Mouse (Mus musculus) gastrocnemius, postnatal 25 days (tissue): Measurements from ENCODE around the gene Cep112. TPM values are rescaled to one million over a fixed set of nuclear protein-coding genes. Genes with fewer than 3 reads are reported as not detected.
"Not testable (repeated sequence)": the region's sequence is repeated elsewhere in the genome, so short reads cannot be mapped to it uniquely, and the experiment has no call there.

ENCODE experiments used
- DNase-seq: peaks from one replicate; pipeline ENCODE4 v3.0.0; 2022
- total RNA-seq, 2 experiments: library from RNA; stranded (reverse); gene quantifications; 1 replicate in 1 of 2; 2 replicates in 1 of 2; pipeline ENCODE4 v1.2.3; 2021

Gene Cep112
- total RNA-seq, 2 experiments from 2014 or later, result 3.7 to 4.7 TPM

- no peak for DNase-seq
Observed at GRCm38 (mm10) chr11:108804030-108804429, 379.0 kb downstream of the Cep112 start.

DNA sequence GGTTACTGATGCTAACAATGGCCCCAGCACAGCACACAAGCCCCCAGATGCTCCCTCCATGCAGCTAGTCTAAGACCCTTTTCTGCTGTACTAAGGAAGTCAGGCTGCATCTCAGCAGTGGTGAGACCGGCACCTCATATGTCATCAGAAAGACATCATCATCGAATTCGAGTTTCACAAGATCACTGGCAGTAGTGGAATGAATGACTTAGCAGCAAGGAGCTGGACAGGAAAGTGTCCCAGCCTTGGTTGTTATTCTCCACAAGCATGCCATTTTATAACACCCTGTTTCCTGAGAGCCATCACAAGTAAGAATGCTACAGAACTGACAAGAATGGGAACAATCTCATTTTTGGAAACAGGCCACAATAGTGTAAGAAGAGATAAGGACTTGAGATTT is 381.0 kb downstream of the Cep112 start:
- no peak for DNase-seq

- DNase-seq, result no peak
Observed at GRCm38 (mm10) chr11:108809626-108810025, 384.6 kb downstream of the Cep112 start.

DNA sequence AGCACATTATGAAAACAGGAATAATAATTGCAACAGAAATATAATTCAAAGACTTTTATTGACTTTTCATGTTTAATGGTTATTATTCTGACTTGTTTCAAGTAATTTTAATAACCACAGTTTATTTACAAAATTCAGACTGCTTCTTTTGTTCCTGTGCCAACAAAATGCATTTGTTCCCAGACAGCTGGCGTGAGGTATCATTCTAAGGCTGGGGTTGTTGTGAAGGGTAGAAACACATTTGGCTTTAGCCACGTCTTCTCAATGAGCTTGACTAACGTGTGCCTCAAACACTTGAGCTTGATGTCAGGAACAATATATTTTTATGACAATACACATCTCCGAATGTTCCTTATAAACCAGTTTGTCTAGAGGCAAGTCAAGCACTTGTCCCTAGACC is 396.8 kb downstream of the Cep112 start:
- DNase-seq, result no peak

DNA sequence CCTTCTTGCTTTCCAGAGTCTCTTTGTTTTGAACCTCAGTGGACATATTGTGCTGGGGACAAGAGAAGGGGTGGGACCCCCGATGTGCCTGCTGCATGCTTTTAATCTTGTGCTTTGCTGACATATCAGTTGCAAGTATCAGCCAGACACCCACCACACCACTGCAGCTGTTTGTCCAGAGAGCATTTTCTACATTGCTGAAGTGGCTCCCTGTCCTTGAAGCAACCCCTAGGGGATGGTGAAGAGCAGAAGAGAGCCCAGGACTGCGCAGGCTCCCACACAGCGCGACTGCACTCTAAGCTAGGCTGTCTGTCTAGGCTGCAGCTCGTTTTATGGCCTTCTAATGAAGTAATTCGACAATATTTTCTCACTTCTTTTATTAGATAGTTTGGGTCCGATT is 397.3 kb downstream of the Cep112 start:
- DNase-seq, result no peak

GRCm38 (mm10) chr11:108827321-108827720 is 402.3 kb downstream of the Cep112 start:
- no peak for DNase-seq

GRCm38 (mm10) chr11:108828374-108829025 is 403.5 kb downstream of the Cep112 start:
- no peak for DNase-seq

GRCm38 (mm10) chr11:108836706-108837105 is 411.7 kb downstream of the Cep112 start:
- no peak for DNase-seq

DNA sequence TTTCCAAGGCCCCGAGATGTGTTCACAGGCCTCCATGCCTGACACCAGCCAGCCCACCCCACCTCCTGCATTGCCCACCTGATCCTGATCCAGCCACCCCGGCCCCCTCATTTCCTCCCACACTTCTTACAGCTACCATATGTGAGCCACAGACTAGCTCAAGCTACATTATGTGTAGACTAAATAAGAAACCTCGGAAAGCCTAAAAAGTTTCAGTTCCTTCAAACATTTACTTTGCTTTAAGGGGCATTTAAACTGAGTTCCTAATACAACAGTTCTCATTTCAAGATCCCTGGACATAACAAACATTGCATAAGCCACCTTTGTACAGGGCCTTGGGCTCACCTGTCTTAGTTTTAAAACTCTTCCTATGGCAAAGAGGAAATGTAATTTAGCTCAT is 415.2 kb downstream of the Cep112 start:
- no peak for DNase-seq

- no peak for DNase-seq
Observed at GRCm38 (mm10) chr11:108842765-108843164, 417.8 kb downstream of the Cep112 start.

DNA sequence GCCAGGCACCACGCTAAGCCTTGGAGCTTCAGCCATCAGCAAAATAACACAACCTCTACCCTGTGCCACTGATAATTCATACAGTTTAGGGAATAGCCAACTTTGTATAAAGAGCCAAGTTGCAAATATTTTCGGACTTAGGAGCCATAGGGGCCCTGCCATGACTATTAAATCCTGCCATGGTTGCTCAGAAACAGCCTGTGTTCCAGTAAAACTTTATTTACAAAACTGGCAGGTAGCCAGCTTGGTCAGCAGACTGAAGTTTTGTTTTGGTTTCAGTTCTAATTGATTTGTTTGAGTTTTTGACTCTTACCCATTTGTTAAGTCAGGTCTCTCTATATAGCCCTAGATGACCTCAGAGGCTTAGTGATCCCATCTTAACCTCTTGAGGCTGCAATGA is 421.0 kb downstream of the Cep112 start:
- no peak for DNase-seq

DNA sequence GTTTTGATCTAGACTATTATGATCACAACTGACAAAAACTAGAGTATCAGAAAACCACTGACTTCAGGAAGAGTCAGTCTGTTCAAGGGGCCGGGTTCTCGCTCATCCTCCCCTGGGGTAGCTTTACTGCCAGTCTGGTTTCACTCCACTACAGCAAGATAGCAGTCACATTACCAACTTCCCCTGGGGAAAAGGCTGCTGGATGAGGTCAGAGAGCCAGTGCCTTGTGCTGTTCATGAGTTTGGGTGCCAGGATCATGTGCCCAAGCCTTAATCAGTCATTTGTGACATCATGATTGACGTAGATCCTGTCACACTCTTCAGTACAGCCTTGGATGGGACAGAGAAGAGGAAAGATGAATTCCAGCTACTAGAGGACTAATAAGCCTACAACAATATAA is 421.5 kb downstream of the Cep112 start:
- DNase-seq, result no peak

DNA sequence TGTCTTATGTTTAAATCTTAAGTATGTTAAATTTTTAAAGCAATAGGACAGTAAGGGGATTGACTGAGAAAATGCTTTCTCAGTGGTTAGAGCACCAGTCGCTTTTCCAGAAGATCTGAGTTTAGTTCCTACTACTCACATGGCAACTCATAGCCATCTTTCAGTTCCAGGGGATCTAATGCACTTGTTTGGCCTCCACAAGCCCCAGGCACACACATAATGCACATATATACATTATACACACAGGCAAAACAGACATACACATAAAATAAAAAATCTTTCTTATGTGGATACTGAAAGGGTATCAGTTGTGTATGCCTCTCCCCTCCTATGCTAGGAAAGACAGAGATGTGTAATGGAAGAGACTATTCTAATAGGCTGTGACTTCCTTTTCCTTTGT is 426.8 kb downstream of the Cep112 start:
- DNase-seq, result no peak

- DNase-seq, result no peak
Observed at GRCm38 (mm10) chr11:108857254-108857653, 432.3 kb downstream of the Cep112 start.

DNA sequence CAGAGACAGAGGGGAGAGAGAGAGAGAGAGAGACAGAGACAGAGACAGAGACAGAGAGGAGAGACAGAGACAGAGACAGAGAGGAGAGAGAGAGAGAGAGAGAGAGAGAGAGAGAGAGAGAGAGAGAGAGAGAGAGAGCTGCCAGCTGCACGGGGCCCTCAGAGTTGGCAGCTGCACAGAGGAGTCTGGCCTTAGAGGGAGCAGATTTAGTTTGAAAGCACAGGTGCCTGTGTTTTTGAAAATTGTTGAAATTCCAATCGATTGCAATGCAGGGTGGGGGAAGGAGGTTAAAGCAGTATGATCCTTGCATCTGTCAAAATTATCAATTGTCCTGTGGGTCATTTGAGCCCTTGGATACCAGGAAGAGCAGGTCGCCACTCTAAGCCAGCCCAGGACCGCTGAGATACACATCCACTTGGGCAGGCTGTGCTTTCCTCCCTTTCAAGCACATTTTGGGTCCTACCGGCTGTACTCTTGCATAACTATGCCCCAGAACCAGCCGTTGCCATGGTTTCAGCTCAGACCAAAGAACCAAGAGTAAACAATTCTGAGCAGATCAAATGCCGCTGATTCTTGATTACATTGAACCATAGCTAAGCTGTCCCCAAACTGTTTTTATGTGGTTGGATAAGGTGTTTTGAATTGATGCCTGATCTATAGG is 432.8 kb downstream of the Cep112 start:
- DNase-seq, result no peak

DNA sequence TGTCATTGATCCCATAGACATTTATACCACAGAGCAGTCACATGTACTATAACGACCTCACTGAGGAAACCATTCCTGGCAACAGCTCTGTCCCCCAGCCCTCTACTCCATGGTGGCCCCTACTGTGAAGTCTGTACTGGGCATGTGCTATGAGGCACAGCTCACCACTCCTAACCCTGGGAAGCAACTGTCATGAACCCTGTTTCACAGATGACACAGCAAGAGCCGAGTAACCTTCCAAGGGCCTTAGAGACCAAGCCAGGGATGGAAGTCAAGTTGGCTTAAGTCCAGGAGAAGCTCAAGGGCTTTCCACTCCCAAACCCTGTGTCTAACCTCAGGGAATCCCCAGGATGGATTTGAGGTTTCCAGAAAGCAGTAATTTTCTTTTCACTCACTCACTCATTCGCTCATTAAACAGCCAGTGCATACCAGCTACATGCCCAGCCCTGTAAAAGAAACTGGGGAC is 433.4 kb downstream of the Cep112 start:
- no peak for DNase-seq

DNA sequence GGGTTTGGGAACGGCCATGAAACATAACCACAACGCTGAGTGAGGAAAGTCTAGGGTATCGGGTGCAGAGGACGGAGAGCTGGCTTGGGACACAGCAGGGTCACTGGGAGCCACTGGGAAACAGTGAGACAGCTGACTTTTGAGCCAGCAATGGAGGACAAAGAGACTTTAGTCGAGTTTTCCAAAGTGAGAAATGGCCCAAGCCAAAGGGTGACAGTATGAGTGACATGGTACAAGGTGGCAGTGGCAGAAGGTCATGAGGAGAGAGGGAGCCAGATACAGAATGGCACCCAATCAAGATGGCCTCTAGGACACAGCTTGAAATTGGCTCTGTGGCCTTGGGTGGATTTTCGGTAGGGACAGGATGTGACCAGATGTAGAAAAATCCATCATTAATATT is 433.9 kb downstream of the Cep112 start:
- DNase-seq, result no peak

DNA sequence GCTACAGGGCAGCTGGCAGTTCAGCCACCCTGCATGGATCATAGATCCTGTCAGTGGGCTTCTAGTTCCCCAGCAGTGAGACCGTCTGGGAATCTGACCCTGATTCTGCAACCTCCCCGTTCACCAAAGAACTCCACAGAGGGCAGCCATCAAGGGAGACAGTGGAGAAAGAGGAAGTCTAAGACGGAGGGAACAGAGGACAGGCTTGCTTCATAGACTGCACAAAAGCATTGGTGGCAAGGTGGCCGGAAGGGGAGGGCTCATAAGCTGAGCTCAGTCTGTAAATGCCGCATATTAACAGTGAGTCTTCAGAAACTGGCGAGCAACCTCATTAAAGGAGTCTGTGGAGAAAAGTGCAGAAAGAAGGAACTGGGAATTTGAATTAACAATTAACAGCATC is 437.4 kb downstream of the Cep112 start:
- no peak for DNase-seq

GRCm38 (mm10) chr11:108865746-108866145 is 440.8 kb downstream of the Cep112 start:
- no peak for DNase-seq

- no peak for DNase-seq
Observed at GRCm38 (mm10) chr11:108867538-108867937, 442.5 kb downstream of the Cep112 start.

- not testable (repeated sequence) for DNase-seq
Observed at GRCm38 (mm10) chr11:108871284-108871683, 446.3 kb downstream of the Cep112 start.

GRCm38 (mm10) chr11:108871748-108872147 is 446.8 kb downstream of the Cep112 start:
- no peak for DNase-seq

- DNase-seq, result no peak
Observed at GRCm38 (mm10) chr11:108876633-108877205, 451.7 kb downstream of the Cep112 start.

DNA sequence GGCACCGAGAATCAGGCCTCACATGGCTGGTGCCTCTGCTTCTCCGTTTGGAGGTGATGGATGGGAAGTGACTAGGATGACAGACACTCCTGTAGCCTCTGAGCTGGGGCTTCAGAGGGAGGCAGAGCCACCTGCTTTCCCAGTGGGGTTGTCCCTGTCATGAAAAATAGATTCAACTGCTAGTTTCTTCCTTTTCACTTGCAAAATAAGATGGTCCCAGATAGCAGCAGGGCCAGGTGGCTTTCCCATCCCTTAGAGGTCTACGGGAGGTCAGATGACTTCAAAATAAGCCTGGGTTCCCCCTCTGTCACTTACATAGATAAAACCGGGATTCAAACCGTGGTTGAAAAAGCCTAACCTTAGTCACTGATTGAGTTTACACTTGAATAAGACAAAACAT is 452.5 kb downstream of the Cep112 start:
- no peak for DNase-seq
